Mouse (Mus musculus): ENCODE data around the gene Ldlrad2. TPM values are rescaled to one million over a fixed set of nuclear protein-coding genes. Genes with fewer than 3 reads are reported as not detected.

The Ldlrad2 gene
- polyA plus RNA-seq, 1 experiment, result not detected

GRCm38 (mm10) chr4:137578181-137578845, 3.9 kb upstream of the Ldlrad2 start:
- no peak for TF ChIP-seq POLR2A (IDR thresholded peaks at IDR 0.05; ENCODE audit: insufficient read depth, low read depth, low read length)
- peak; percentile 75 for TF ChIP-seq CTCF (IDR thresholded peaks at IDR 0.05; ENCODE audit: insufficient read depth, low read depth, low read length)
- Histone ChIP-seq H3K27ac (ENCODE audit: insufficient read depth, low read depth, low read length) (no peak overlapping the region), H3K4me3 (ENCODE audit: insufficient read depth, low read depth, low read length) (peak overlapping the region; percentile 25), H3K4me1 (ENCODE audit: control insufficient read depth, insufficient read depth, low read length) (peaks cover 11% of the 10 kb centered on the region)
- 7% methylated on average over 39 of the region's 39 CpGs for WGBS

GRCm38 (mm10) chr4:137577486-137577885, 3.1 kb upstream of the Ldlrad2 start:
- no peak overlapping the region for H3K4me3 ChIP-seq (ENCODE audit: insufficient read depth, low read depth, low read length)
- 96% methylated on average over 12 of the region's 12 CpGs for WGBS
- H3K27ac ChIP-seq (ENCODE audit: insufficient read depth, low read depth, low read length), result no peak overlapping the region
- peaks cover 11% of the 10 kb centered on the region for H3K4me1 ChIP-seq (ENCODE audit: control insufficient read depth, insufficient read depth, low read length)
- TF ChIP-seq CTCF (IDR thresholded peaks at IDR 0.05; ENCODE audit: insufficient read depth, low read depth, low read length) (no peak), POLR2A (IDR thresholded peaks at IDR 0.05; ENCODE audit: insufficient read depth, low read depth, low read length) (no peak)

GRCm38 (mm10) chr4:137569873-137570272, 4.5 kb downstream of the Ldlrad2 start:
- no peaks in the 10 kb centered on the region for H3K4me1 ChIP-seq (ENCODE audit: control insufficient read depth, insufficient read depth, low read length)
- 83% methylated on average over 9 of the region's 9 CpGs for WGBS
- H3K4me3 ChIP-seq (ENCODE audit: insufficient read depth, low read depth, low read length), result no peak overlapping the region
- no peak overlapping the region for H3K27ac ChIP-seq (ENCODE audit: insufficient read depth, low read depth, low read length)
- TF ChIP-seq POLR2A (IDR thresholded peaks at IDR 0.05; ENCODE audit: insufficient read depth, low read depth, low read length), result no peak

GRCm38 (mm10) chr4:137556673-137557210, 17.6 kb downstream of the Ldlrad2 start:
- Histone ChIP-seq H3K27ac (ENCODE audit: insufficient read depth, low read depth, low read length) (no peak overlapping the region), H3K4me1 (ENCODE audit: control insufficient read depth, insufficient read depth, low read length) (no peaks in the 10 kb centered on the region), H3K4me3 (ENCODE audit: insufficient read depth, low read depth, low read length) (no peak overlapping the region)
- WGBS, result 85% methylated on average over 16 of the region's 16 CpGs
- no peak for TF ChIP-seq CTCF (IDR thresholded peaks at IDR 0.05; ENCODE audit: insufficient read depth, low read depth, low read length)
- TF ChIP-seq POLR2A (IDR thresholded peaks at IDR 0.05; ENCODE audit: insufficient read depth, low read depth, low read length), result no peak

GRCm38 (mm10) chr4:137553466-137553865, 20.9 kb downstream of the Ldlrad2 start:
- H3K4me3 ChIP-seq (ENCODE audit: insufficient read depth, low read depth, low read length), result no peak overlapping the region
- TF ChIP-seq CTCF (IDR thresholded peaks at IDR 0.05; ENCODE audit: insufficient read depth, low read depth, low read length) (no peak), POLR2A (IDR thresholded peaks at IDR 0.05; ENCODE audit: insufficient read depth, low read depth, low read length) (no peak)
- no peak overlapping the region for H3K27ac ChIP-seq (ENCODE audit: insufficient read depth, low read depth, low read length)
- H3K4me1 ChIP-seq (ENCODE audit: control insufficient read depth, insufficient read depth, low read length), result peaks cover 8% of the 10 kb centered on the region
- WGBS, result 97% methylated on average over 17 of the region's 17 CpGs

GRCm38 (mm10) chr4:137546003-137546525, 28.3 kb downstream of the Ldlrad2 start:
- Histone ChIP-seq H3K27ac (ENCODE audit: insufficient read depth, low read depth, low read length) (no peak overlapping the region), H3K4me1 (ENCODE audit: control insufficient read depth, insufficient read depth, low read length) (peaks cover 8% of the 10 kb centered on the region), H3K4me3 (ENCODE audit: insufficient read depth, low read depth, low read length) (no peak overlapping the region)
- 85% methylated on average over 5 of the region's 5 CpGs for WGBS
- TF ChIP-seq CTCF (IDR thresholded peaks at IDR 0.05; ENCODE audit: insufficient read depth, low read depth, low read length) (no peak), POLR2A (IDR thresholded peaks at IDR 0.05; ENCODE audit: insufficient read depth, low read depth, low read length) (no peak)

GRCm38 (mm10) chr4:137545568-137545967, 28.8 kb downstream of the Ldlrad2 start:
- peaks cover 5% of the 10 kb centered on the region for H3K4me1 ChIP-seq (ENCODE audit: control insufficient read depth, insufficient read depth, low read length)
- 96% methylated on average over 9 of the region's 9 CpGs for WGBS
- TF ChIP-seq POLR2A (IDR thresholded peaks at IDR 0.05; ENCODE audit: insufficient read depth, low read depth, low read length), result no peak
- no peak for TF ChIP-seq CTCF (IDR thresholded peaks at IDR 0.05; ENCODE audit: insufficient read depth, low read depth, low read length)
- no peak overlapping the region for H3K4me3 ChIP-seq (ENCODE audit: insufficient read depth, low read depth, low read length)
- H3K27ac ChIP-seq (ENCODE audit: insufficient read depth, low read depth, low read length), result no peak overlapping the region

GRCm38 (mm10) chr4:137542968-137543367, 31.4 kb downstream of the Ldlrad2 start:
- no peak overlapping the region for H3K4me3 ChIP-seq (ENCODE audit: insufficient read depth, low read depth, low read length)
- no peak overlapping the region for H3K27ac ChIP-seq (ENCODE audit: insufficient read depth, low read depth, low read length)
- TF ChIP-seq CTCF (IDR thresholded peaks at IDR 0.05; ENCODE audit: insufficient read depth, low read depth, low read length) (no peak), POLR2A (IDR thresholded peaks at IDR 0.05; ENCODE audit: insufficient read depth, low read depth, low read length) (no peak)
- 92% methylated on average over 10 of the region's 10 CpGs for WGBS
- no peaks in the 10 kb centered on the region for H3K4me1 ChIP-seq (ENCODE audit: control insufficient read depth, insufficient read depth, low read length)

GRCm38 (mm10) chr4:137540356-137540755, 34.0 kb downstream of the Ldlrad2 start:
- no peak for TF ChIP-seq POLR2A (IDR thresholded peaks at IDR 0.05; ENCODE audit: insufficient read depth, low read depth, low read length)
- no peak for TF ChIP-seq CTCF (IDR thresholded peaks at IDR 0.05; ENCODE audit: insufficient read depth, low read depth, low read length)
- Histone ChIP-seq H3K4me1 (ENCODE audit: control insufficient read depth, insufficient read depth, low read length) (no peaks in the 10 kb centered on the region), H3K4me3 (ENCODE audit: insufficient read depth, low read depth, low read length) (no peak overlapping the region), H3K27ac (ENCODE audit: insufficient read depth, low read depth, low read length) (no peak overlapping the region)
- 70% methylated on average over 14 of the region's 14 CpGs for WGBS

All from olfactory bulb, adult 2 months (tissue).